Mouse (Mus musculus) kidney, postnatal 25 days (tissue): ENCODE results near the gene Mup19.
"Not testable (repeated sequence)": the region's sequence is repeated elsewhere in the genome, so short reads cannot be mapped to it uniquely, and the experiment has no call there.

Experiments
- DNase-seq, 2 experiments: peaks; one replicate each; pipeline ENCODE4 v3.0.0; 2021; ENCODE audit warnings: mixed read lengths in 2 of 2

Mup19 gene

DNA sequence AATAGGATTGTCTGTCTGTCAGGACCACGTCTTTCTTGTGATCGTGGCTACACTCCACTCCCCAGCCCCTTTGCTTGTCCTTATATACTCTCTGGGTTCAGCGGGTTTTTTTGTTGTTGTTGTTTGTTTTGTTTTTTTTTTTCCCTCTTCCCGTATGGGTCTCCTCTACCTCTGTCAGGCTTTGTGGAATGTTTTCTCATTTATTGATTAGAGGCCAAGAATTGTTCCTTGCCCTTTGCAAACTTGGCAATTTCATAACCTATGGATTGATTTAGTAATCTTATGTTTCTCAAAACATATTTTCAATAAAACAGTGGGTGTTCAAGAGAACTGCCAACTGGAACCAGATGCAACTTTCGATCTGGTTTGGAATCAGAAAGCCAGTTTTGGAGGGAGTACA is at the start of gene Mup19:
Gene Mup19 (minus strand): TSS at position 101 of the 400 bp plus-strand sequence.
- DNase-seq, result not testable (repeated sequence)

DNA sequence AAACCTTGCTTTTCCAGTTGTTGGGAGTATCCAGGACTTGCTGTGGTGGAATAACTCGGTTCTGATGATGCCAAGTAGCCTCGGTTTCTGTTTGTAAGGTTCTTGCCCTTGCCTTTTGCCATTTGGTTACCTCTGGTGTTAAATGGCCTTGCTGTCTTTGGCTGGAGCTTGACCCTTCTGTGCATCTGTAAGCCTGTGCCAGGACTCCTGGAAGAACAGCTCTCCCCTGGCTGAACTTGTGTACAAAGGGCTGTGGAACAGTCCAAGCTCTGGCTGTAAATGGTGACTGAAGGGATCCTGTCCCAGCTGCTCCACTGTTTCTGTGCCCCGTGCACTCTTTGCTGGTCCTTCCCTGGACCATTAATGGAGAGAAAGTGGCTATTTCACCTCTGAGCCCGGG is 47.1 kb upstream of the Mup19 start:
- no peak for DNase-seq

DNA sequence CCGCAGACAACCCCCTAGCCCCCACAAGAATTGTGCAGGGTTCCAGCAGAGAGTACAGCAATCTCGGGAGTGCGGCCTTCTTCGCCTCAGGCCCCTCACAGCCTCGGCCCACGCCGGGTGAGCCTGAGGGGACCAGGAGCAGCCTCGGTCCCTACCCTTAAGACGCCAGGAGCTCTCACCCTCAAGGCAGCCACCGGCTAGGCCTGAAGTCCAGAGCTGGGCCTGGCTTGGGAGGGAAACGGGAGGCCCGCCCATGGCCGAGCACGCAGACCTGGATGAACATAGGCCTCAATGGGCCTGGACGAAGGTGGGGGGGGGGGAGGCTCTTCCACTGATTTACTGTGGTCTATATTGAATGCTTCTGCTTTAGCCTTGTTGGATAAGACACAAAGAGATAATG is 41.1 kb upstream of the Mup19 start:
- peak in 1 of 2 experiments; percentile 39 for DNase-seq

GRCm38 (mm10) chr4:61822541-61822940 is 40.5 kb upstream of the Mup19 start:
- not testable (repeated sequence) for DNase-seq

- no peak for DNase-seq
These were observed 33.5 kb upstream of the Mup19 start for GRCm38 (mm10) chr4:61815602-61816001.

DNA sequence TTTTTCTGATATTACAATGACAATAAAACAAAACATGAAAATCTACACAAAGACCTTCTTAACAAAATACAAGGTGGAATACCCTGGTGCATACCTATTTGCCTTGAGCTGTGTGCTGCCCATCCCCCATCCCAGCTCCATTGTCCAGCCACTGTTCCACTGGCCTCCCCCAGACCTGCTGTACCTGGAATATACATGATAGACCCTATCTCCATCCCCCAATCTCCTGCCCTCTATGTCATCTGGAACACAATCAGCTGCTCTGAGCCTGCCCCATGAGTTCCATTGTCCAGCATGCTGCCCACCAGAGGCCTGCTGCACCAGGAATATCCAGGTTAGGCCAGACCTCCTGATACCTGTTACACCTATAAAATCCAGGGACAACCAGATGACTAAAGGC is 31.4 kb upstream of the Mup19 start:
- DNase-seq, result no peak

- DNase-seq, result peak; percentile 55 to 56
These were observed 29.1 kb upstream of the Mup19 start for GRCm38 (mm10) chr4:61811193-61811592.

GRCm38 (mm10) chr4:61808926-61809325 is 26.9 kb upstream of the Mup19 start:
- peak; percentile 16 to 50 for DNase-seq

GRCm38 (mm10) chr4:61789699-61790098 is 7.6 kb upstream of the Mup19 start:
- not testable (repeated sequence) for DNase-seq

DNA sequence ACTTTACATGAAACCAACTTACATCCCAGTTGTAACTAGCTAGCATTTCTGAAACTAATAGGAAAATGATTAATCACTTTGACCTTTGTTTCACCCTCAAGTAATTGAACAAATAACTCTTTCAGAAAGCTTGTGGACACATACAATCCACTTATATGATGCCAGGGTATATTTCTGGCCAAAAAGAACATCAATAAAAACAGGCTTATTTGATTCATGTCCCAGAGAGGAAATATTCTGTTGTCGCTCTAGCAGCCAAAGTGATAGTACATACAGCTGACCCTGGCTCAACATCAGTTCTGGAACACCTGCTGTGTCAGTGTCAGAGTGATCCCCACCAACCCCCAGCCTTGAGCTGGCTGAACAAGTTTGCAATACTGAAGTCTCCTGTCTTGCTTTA is 2.2 kb upstream of the Mup19 start:
- not testable (repeated sequence) for DNase-seq
